Mouse (Mus musculus): Measurements from ENCODE around the gene Cma2. TPM values are rescaled to one million over a fixed set of nuclear protein-coding genes. Genes with fewer than 3 reads are reported as not detected.
"Not testable (repeated sequence)": the region's sequence is repeated elsewhere in the genome, so short reads cannot be mapped to it uniquely, and the experiment has no call there.

Gene Cma2
- polyA plus RNA-seq, 1 experiment from 2014 or later, result not detected

DNA sequence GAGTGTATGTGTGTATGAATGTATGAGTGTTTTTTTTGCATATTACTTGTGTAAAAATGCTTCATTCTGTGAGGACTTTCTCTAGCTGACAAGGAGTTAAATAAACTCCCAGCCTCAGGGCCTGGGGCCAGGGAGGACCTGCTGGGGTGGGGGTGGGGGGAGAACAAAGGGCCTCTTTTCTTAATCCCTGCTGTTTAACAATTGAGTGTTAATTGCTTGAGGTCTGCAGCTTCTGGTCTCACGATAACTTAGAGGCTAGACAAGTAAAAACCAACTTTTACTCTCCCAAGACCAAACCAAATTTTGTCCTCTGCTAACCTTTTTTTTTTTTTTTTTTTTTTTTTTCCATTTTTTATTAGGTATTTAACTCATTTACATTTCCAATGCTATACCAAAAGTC is 12.5 kb downstream of the Cma2 start:
- no peaks in the 10 kb centered on the region for H3K9me3 ChIP-seq (replicated peaks; ENCODE audit: low read length)
- no peak overlapping the region for H3K4me2 ChIP-seq (ENCODE audit: low read length)
- H3K4me3 ChIP-seq (replicated peaks; ENCODE audit: low read depth, low read length), result no peak overlapping the region
- no peak overlapping the region for H3K27ac ChIP-seq
- DNase-seq (ENCODE audit: low spot score) (no peak), ATAC-seq (replicated peaks; ENCODE audit: low FRiP score, low read depth) (no peak)
- H3K36me3 ChIP-seq (ENCODE audit: insufficient read depth, low read length), result no peaks in the 10 kb centered on the region
- WGBS, result 26% methylated on average over 1 of the region's 1 CpGs
- no peak for TF ChIP-seq CTCF (IDR thresholded peaks at IDR 0.05; ENCODE audit: low read depth)
- no peaks in the 10 kb centered on the region for H3K27me3 ChIP-seq (ENCODE audit: insufficient read depth, low read length)
- H3K9ac ChIP-seq (ENCODE audit: low read depth, low read length), result no peak overlapping the region
- H3K4me1 ChIP-seq (replicated peaks; ENCODE audit: insufficient read depth, low read length), result no peaks in the 10 kb centered on the region

DNA sequence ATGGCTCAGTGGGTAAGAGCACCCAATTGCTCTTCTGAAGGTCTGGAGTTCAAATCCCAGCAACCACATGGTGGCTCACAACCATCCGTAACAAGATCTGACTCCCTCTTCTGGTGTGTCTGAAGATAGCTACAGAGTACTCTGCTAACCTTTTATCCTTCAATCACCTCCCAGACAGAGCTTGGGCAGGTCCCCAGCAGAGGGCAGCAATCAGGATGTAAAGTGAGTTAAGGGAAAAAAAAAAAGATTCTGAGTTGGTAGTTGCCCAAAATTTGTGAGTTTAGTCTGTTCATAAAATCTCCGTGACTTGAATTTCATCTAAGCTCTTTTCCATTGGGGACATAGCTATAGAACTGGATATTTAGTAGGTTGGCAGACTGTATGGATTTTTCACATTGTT is 13.1 kb downstream of the Cma2 start:
- not testable (repeated sequence) for H3K9me3 ChIP-seq (replicated peaks; ENCODE audit: low read length); H3K36me3 ChIP-seq (ENCODE audit: insufficient read depth, low read length); H3K4me1 ChIP-seq (replicated peaks; ENCODE audit: insufficient read depth, low read length); H3K27ac ChIP-seq; H3K27me3 ChIP-seq (ENCODE audit: insufficient read depth, low read length); H3K4me2 ChIP-seq (ENCODE audit: low read length); ATAC-seq (replicated peaks; ENCODE audit: low FRiP score, low read depth); H3K9ac ChIP-seq (ENCODE audit: low read depth, low read length); H3K4me3 ChIP-seq (replicated peaks; ENCODE audit: low read depth, low read length); DNase-seq (ENCODE audit: low spot score)
- TF ChIP-seq CTCF (IDR thresholded peaks at IDR 0.05; ENCODE audit: low read depth), result peak; percentile 45; the same call in 1 of the 2 replicates
- WGBS, result 76% methylated on average over 2 of the region's 2 CpGs

DNA sequence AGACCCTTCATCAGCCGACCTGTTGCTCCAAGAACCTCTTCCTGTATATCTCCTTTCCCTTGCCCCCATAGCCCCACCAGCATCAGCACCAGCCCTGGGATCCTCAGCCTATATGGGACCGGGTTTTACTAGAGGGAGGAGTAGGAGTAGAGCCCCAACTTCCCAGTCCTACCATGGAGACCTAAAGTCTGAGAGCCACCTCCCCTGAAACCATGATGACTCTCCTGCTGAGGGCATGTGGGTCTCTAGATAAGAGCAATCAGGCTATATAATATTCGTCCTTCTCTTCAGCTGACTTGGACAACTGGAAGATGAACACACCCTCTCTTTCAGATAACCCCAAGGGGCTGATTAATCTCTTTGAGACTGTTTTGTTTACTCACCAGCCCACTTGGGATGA is 36.7 kb downstream of the Cma2 start:
- H3K4me3 ChIP-seq (replicated peaks; ENCODE audit: low read depth, low read length); ATAC-seq (replicated peaks; ENCODE audit: low FRiP score, low read depth); H3K27ac ChIP-seq; H3K9ac ChIP-seq (ENCODE audit: low read depth, low read length); H3K9me3 ChIP-seq (replicated peaks; ENCODE audit: low read length); H3K36me3 ChIP-seq (ENCODE audit: insufficient read depth, low read length); H3K27me3 ChIP-seq (ENCODE audit: insufficient read depth, low read length); DNase-seq (ENCODE audit: low spot score); H3K4me2 ChIP-seq (ENCODE audit: low read length); H3K4me1 ChIP-seq (replicated peaks; ENCODE audit: insufficient read depth, low read length): not testable (repeated sequence)
- 59% methylated on average over 1 of the region's 3 CpGs for WGBS

DNA sequence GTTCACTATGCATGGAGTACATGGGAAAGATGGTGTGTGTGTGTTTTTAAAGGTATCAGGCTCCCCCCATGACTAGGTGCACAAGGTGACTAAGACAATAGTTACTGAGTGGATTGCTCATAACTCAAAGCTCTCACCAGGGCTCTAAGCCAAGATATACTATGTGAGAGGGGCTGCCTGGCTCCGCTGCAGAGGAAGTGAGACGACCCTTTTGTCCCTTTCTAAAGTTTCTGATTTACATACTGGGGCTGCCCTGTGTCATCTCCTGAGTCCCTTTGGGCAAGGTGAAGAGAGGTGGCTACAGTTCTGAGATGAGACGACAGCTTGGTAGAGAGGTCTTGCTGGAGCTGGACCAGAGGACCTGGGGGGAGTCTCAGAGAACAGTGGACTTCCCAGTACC is 62.4 kb downstream of the Cma2 start:
- H3K9me3 ChIP-seq (replicated peaks; ENCODE audit: low read length), result no peaks in the 10 kb centered on the region

DNA sequence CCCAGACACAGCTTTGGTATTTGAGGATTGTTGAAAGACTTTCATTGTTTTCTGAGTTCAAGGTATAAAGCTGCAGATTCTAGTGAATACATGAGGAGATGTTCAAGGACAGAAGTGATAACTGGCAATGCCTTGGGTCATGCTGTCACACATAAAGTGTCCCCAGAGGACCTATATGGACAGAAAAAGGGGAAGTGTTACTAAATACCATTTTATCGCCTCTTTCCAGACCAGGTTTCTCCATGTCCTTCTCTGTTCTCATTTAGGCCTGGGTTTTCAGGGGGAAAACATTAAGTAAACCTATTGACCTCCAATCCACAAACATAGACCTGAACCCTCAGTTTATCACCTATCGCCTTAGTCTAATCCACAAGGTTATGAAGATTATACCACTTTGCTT is 63.1 kb downstream of the Cma2 start:
- WGBS, result 94% methylated on average over 2 of the region's 2 CpGs
- H3K9ac ChIP-seq (ENCODE audit: low read depth, low read length), result no peak overlapping the region
- no peak overlapping the region for H3K4me2 ChIP-seq (ENCODE audit: low read length)
- ATAC-seq (replicated peaks; ENCODE audit: low FRiP score, low read depth) (no peak), DNase-seq (ENCODE audit: low spot score) (no peak)
- no peaks in the 10 kb centered on the region for H3K4me1 ChIP-seq (replicated peaks; ENCODE audit: insufficient read depth, low read length)
- H3K36me3 ChIP-seq (ENCODE audit: insufficient read depth, low read length), result no peaks in the 10 kb centered on the region
- no peaks in the 10 kb centered on the region for H3K27me3 ChIP-seq (ENCODE audit: insufficient read depth, low read length)
- H3K27ac ChIP-seq, result no peak overlapping the region
- no peaks in the 10 kb centered on the region for H3K9me3 ChIP-seq (replicated peaks; ENCODE audit: low read length)
- no peak for TF ChIP-seq CTCF (IDR thresholded peaks at IDR 0.05; ENCODE audit: low read depth)
- H3K4me3 ChIP-seq (replicated peaks; ENCODE audit: low read depth, low read length), result no peak overlapping the region

More for the DNA sequence above, 62.4 kb downstream of the Cma2 start:
- no peak for TF ChIP-seq CTCF (IDR thresholded peaks at IDR 0.05; ENCODE audit: low read depth)
- no peak overlapping the region for H3K4me3 ChIP-seq (replicated peaks; ENCODE audit: low read depth, low read length)
- H3K4me2 ChIP-seq (ENCODE audit: low read length), result no peak overlapping the region
- H3K27ac ChIP-seq, result no peak overlapping the region
- no peak for ATAC-seq (replicated peaks; ENCODE audit: low FRiP score, low read depth)
- 35% methylated on average over 3 of the region's 3 CpGs for WGBS
- no peak for DNase-seq (ENCODE audit: low spot score)
- no peak overlapping the region for H3K9ac ChIP-seq (ENCODE audit: low read depth, low read length)
- H3K36me3 ChIP-seq (ENCODE audit: insufficient read depth, low read length), result no peaks in the 10 kb centered on the region
- no peaks in the 10 kb centered on the region for H3K27me3 ChIP-seq (ENCODE audit: insufficient read depth, low read length)
- H3K4me1 ChIP-seq (replicated peaks; ENCODE audit: insufficient read depth, low read length), result no peaks in the 10 kb centered on the region

DNA sequence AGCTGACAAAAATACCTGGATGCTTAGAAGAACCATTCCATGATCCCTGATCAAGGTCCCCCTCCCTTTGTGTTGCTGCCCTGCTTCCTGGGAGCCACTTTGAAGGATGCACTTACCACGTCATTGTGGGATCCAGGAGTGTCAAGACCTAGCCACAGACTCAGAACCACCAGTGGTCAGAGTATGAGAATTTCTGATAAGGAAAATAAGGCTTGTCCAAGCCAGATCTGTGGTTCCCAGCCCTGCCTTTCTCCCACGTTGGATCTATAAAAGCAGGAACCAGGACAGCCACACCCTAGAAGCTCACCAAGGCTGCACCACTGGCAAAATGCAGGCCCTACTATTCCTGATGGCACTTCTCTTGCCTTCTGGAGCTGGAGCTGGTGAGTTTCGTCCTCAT is 66.9 kb downstream of the Cma2 start, which contains the start of gene Mcpt1:
Mcpt1 (plus strand) TSS at position 301 of the 400 bp plus-strand sequence.
- H3K4me1 ChIP-seq (replicated peaks; ENCODE audit: insufficient read depth, low read length); H3K27me3 ChIP-seq (ENCODE audit: insufficient read depth, low read length); ATAC-seq (replicated peaks; ENCODE audit: low FRiP score, low read depth); H3K36me3 ChIP-seq (ENCODE audit: insufficient read depth, low read length); H3K4me2 ChIP-seq (ENCODE audit: low read length); DNase-seq (ENCODE audit: low spot score); H3K4me3 ChIP-seq (replicated peaks; ENCODE audit: low read depth, low read length); H3K9me3 ChIP-seq (replicated peaks; ENCODE audit: low read length); H3K9ac ChIP-seq (ENCODE audit: low read depth, low read length); H3K27ac ChIP-seq: not testable (repeated sequence)
- 70% methylated on average over 3 of the region's 3 CpGs for WGBS

DNA sequence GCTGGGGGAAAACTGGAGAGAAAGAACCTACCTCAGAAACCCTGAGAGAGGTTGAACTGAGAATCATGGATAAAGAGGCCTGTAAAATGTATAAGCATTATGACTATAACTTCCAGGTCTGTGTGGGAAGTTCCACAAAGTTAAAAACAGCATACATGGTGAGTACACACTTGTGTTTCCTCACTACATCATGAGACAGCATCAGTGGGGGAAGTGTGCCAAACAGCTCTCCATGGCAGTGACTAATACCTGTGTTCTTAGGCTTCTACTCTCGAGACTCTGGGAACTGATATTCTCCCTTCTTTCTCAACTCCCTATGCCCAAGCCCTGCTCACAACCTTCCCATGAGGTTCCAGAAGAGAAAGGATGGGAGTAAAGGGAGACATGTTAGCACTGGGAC is 68.7 kb downstream of the Cma2 start:
- Histone ChIP-seq H3K27me3 (ENCODE audit: insufficient read depth, low read length) (no peaks in the 10 kb centered on the region), H3K4me3 (replicated peaks; ENCODE audit: low read depth, low read length) (no peak overlapping the region), H3K4me2 (ENCODE audit: low read length) (no peak overlapping the region), H3K36me3 (ENCODE audit: insufficient read depth, low read length) (no peaks in the 10 kb centered on the region), H3K9ac (ENCODE audit: low read depth, low read length) (no peak overlapping the region), H3K4me1 (replicated peaks; ENCODE audit: insufficient read depth, low read length) (no peaks in the 10 kb centered on the region), H3K27ac (no peak overlapping the region), H3K9me3 (replicated peaks; ENCODE audit: low read length) (no peaks in the 10 kb centered on the region)
- DNase-seq (ENCODE audit: low spot score) (no peak), ATAC-seq (replicated peaks; ENCODE audit: low FRiP score, low read depth) (no peak)
- no peak for TF ChIP-seq CTCF (IDR thresholded peaks at IDR 0.05; ENCODE audit: low read depth)
- 48% methylated on average over 1 of the region's 1 CpGs for WGBS

DNA sequence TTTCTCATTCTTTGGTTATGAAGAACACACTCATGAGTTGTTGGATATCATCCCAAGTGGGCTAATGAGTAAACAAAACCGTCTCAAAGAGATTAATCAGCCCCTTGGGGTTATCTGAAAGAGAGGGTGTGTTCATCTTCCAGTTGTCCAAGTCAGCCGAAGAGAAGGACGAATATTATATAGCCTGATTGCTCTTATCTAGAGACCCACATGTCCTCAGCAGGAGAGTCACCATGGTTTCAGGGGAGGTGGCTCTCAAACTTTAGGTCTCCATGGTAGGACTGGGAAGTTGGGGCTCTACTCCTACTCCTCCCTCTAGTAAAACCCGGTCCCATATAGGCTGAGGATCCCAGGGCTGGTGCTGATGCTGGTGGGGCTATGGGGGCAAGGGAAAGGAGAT is 70.5 kb downstream of the Cma2 start:
- H3K36me3 ChIP-seq (ENCODE audit: insufficient read depth, low read length); DNase-seq (ENCODE audit: low spot score); ATAC-seq (replicated peaks; ENCODE audit: low FRiP score, low read depth); H3K4me2 ChIP-seq (ENCODE audit: low read length); H3K9ac ChIP-seq (ENCODE audit: low read depth, low read length); H3K4me1 ChIP-seq (replicated peaks; ENCODE audit: insufficient read depth, low read length); H3K27ac ChIP-seq; H3K9me3 ChIP-seq (replicated peaks; ENCODE audit: low read length); H3K27me3 ChIP-seq (ENCODE audit: insufficient read depth, low read length); H3K4me3 ChIP-seq (replicated peaks; ENCODE audit: low read depth, low read length): not testable (repeated sequence)
- WGBS, result 78% methylated on average over 3 of the region's 4 CpGs
